Mouse (Mus musculus) ES-Bruce4 (cell line): ENCODE measurements at regions not wholly inside any gene's neighbourhood (a gene's known extent, or its start where the extent isn't known, plus 50 kb on each side); places are given as distances from the start of the nearest gene placed in this dataset.

Source experiments
- H3K27ac ChIP-seq: 2 replicates; pipeline ENCODE4 v1.5.1; 2012; ENCODE audit warnings: low read length, inconsistent platforms; ENCODE audit not compliant: insufficient read depth
- H3K27me3 ChIP-seq: 2 replicates; pipeline ENCODE4 v1.6.1; 2012; ENCODE audit warnings: mild to moderate bottlenecking, low read length, inconsistent platforms; ENCODE audit not compliant: control insufficient read depth, poor library complexity, insufficient read depth, severe bottlenecking
- H3K36me3 ChIP-seq: 2 replicates; pipeline ENCODE4 v1.6.1; 2012; ENCODE audit warnings: inconsistent platforms, mild to moderate bottlenecking, low read length, moderate library complexity; ENCODE audit not compliant: control insufficient read depth, poor library complexity, insufficient read depth, severe bottlenecking
- H3K4me1 ChIP-seq: one replicate; pipeline ENCODE4 v1.8.1; 2011; ENCODE audit warnings: low read length; ENCODE audit not compliant: control insufficient read depth, insufficient read depth
- H3K4me3 ChIP-seq: 2 replicates; pipeline ENCODE4 v1.5.1; 2011; ENCODE audit warnings: low read depth, mild to moderate bottlenecking, low read length
- H3K9ac ChIP-seq: 2 replicates; pipeline ENCODE4 v1.6.1; 2012; ENCODE audit warnings: low read depth, mild to moderate bottlenecking, inconsistent platforms; ENCODE audit not compliant: poor library complexity, severe bottlenecking
- H3K9me3 ChIP-seq: replicated peaks from 2 replicates; pipeline ENCODE4 v1.6.1; 2012; ENCODE audit warnings: mild to moderate bottlenecking, low read length, inconsistent platforms; ENCODE audit not compliant: control insufficient read depth, poor library complexity, insufficient read depth, severe bottlenecking
- CTCF ChIP-seq: IDR thresholded peaks from one replicate; pipeline ENCODE4 v1.8.1; 2011; ENCODE audit warnings: low read depth, low read length
- EP300 ChIP-seq: IDR thresholded peaks from 2 replicates; pipeline ENCODE4 v1.6.1; 2011; ENCODE audit warnings: low read depth, low read length; ENCODE audit not compliant: insufficient read depth
- POLR2A ChIP-seq: IDR thresholded peaks from one replicate; pipeline ENCODE4 v1.8.1; 2011; ENCODE audit warnings: low read length; ENCODE audit not compliant: insufficient read depth

- Histone ChIP-seq H3K9ac (no peak overlapping the region), H3K27ac (no peak overlapping the region), H3K4me1 (no peaks in the 10 kb centered on the region), H3K9me3 (no peaks in the 10 kb centered on the region), H3K4me3 (no peak overlapping the region), H3K27me3 (no peaks in the 10 kb centered on the region), H3K36me3 (no peaks in the 10 kb centered on the region)
- no peak for TF ChIP-seq EP300
- no peak for TF ChIP-seq CTCF
- no peak for TF ChIP-seq POLR2A
Observed at GRCm38 (mm10) chr1:73797413-73797812, 326.8 kb downstream of the Tns1 start.

GRCm38 (mm10) chr1:73793871-73794270, 330.4 kb downstream of the Tns1 start:
- no peak overlapping the region for H3K27ac ChIP-seq
- H3K9me3 ChIP-seq = no peaks in the 10 kb centered on the region
- no peak overlapping the region for H3K4me3 ChIP-seq
- TF ChIP-seq POLR2A (no peak), CTCF (no peak)
- H3K36me3 ChIP-seq = no peaks in the 10 kb centered on the region
- H3K27me3 ChIP-seq = no peaks in the 10 kb centered on the region
- no peak overlapping the region for H3K9ac ChIP-seq
- H3K4me1 ChIP-seq = no peaks in the 10 kb centered on the region

- no peak overlapping the region for H3K27ac ChIP-seq
- H3K27me3 ChIP-seq = no peaks in the 10 kb centered on the region
- H3K9me3 ChIP-seq = no peaks in the 10 kb centered on the region
- TF ChIP-seq EP300 (no peak), POLR2A (no peak), CTCF (no peak)
- no peaks in the 10 kb centered on the region for H3K4me1 ChIP-seq
- no peak overlapping the region for H3K9ac ChIP-seq
- H3K4me3 ChIP-seq = no peak overlapping the region
- no peaks in the 10 kb centered on the region for H3K36me3 ChIP-seq
Observed at GRCm38 (mm10) chr1:73793256-73793655, 331.0 kb downstream of the Tns1 start.

- TF ChIP-seq POLR2A (no peak), CTCF (no peak), EP300 (no peak)
- Histone ChIP-seq H3K27ac (no peak overlapping the region), H3K27me3 (no peaks in the 10 kb centered on the region), H3K4me1 (no peaks in the 10 kb centered on the region), H3K4me3 (no peak overlapping the region), H3K36me3 (no peaks in the 10 kb centered on the region), H3K9ac (no peak overlapping the region), H3K9me3 (no peaks in the 10 kb centered on the region)
Observed at GRCm38 (mm10) chr1:73792311-73792710, 331.9 kb downstream of the Tns1 start.

- Histone ChIP-seq H3K9me3 (no peaks in the 10 kb centered on the region), H3K27ac (no peak overlapping the region), H3K36me3 (no peaks in the 10 kb centered on the region), H3K9ac (no peak overlapping the region), H3K27me3 (no peaks in the 10 kb centered on the region), H3K4me3 (no peak overlapping the region), H3K4me1 (no peaks in the 10 kb centered on the region)
- TF ChIP-seq CTCF = no peak
- TF ChIP-seq EP300 = no peak
- TF ChIP-seq POLR2A = no peak
Observed at GRCm38 (mm10) chr1:73787666-73788065, 336.6 kb downstream of the Tns1 start.

GRCm38 (mm10) chr1:73787224-73787623, 337.0 kb downstream of the Tns1 start:
- Histone ChIP-seq H3K4me3 (no peak overlapping the region), H3K9me3 (no peaks in the 10 kb centered on the region), H3K27ac (no peak overlapping the region), H3K27me3 (no peaks in the 10 kb centered on the region), H3K36me3 (no peaks in the 10 kb centered on the region), H3K9ac (no peak overlapping the region), H3K4me1 (no peaks in the 10 kb centered on the region)
- no peak for TF ChIP-seq POLR2A
- TF ChIP-seq EP300 = no peak
- TF ChIP-seq CTCF = no peak

GRCm38 (mm10) chr1:73783303-73783702, 340.9 kb downstream of the Tns1 start:
- TF ChIP-seq EP300 = no peak
- no peaks in the 10 kb centered on the region for H3K9me3 ChIP-seq

More at GRCm38 (mm10) chr1:73783303-73783702, 340.9 kb downstream of the Tns1 start:
- H3K27ac ChIP-seq = no peak overlapping the region
- H3K4me3 ChIP-seq = no peak overlapping the region
- H3K4me1 ChIP-seq = no peaks in the 10 kb centered on the region
- H3K36me3 ChIP-seq = no peaks in the 10 kb centered on the region
- H3K27me3 ChIP-seq = no peaks in the 10 kb centered on the region
- H3K9ac ChIP-seq = no peak overlapping the region
